Mouse (Mus musculus) CD8-positive naive resting alpha-beta T cell, adult 2 months (primary cell): ENCODE results near the gene Phf13.

ENCODE experiments used
- DNase-seq, 2 experiments: peaks; one replicate each; pipeline ENCODE4 v3.0.0; 2022; ENCODE audit warnings: low read depth in 2 of 2, low spot score in 2 of 2

The Phf13 gene

GRCm38 (mm10) chr4:152013036-152013813 is 17.2 kb upstream of the Phf13 start:
- no peak for DNase-seq

DNA sequence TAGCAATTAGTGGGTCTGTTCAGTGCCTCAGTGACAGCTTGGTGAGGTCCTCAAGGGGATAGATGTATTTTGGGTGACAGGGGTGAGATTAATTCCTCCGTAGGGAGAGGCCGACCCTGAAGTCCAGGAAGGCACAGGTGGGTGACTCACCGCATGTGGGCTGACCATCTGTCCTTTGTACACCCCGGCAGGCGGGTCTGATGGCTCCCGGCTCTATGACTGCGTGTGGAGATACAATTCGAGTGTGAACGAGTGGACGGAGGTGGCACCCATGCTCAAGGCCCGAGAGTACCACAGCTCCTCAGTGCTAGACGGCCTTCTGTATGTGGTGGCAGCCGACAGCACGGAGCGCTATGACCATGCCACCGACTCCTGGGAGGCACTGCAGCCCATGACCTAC is 16.1 kb upstream of the Phf13 start:
- DNase-seq: no peak

DNA sequence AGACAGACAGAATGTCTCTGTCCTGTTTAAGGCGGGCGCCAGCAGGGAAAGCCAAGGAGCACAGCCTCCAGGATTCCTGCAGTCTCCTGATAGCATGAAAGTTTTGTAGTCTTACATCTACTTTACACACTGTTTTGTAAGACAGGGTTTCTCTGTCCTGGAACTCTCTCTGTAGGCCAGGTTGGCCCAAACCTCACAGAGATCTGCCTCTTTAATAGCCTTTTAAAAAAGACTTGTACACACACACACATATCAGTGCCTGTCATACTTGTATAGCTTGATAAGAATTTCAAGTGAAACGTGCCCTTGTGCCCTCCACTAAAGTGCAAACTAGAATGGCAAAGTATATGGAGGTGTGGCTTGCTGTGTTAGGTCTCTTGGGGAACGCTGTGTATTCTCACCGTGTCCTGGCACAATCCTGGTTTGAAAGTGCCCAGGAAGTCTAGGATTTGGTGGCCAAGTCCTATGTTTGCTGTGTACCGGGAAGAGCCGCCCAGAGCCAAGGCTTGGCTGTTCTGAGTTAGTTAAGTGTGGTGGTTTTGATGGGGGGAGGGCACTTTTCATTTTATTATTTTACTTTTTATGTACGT is 15.2 kb upstream of the Phf13 start:
- no peak for DNase-seq

- no peak for DNase-seq
These were observed 14.7 kb upstream of the Phf13 start for GRCm38 (mm10) chr4:152010707-152011134.

DNA sequence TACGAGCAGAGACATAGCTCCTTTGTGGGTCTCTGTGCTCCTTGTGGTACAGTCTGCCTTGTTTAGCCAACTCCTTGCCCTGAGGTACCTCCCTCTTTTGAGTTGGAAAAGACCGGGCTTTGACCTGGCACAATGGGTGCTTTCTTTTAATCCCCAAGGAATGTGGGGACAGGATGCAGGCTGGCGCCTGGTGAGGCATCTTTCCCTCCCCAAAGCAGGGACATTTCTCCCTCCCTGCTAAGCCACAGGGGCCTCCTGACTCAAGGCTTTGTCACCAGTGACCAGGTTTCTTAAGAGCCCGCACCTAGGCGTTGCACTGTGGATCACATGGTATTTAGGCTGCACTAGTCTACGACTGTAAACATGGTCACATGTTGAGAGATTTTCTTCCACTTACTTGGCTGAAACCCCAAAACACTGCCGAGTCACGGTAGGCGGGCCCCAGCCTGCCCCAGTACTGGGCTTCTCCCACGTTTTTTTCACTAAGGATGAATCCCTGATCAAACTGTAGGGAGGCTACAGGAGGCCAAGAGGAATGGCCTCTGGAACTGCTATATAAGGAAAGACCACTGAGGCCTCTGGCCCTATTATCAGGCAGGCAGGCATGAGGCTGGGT is 14.1 kb upstream of the Phf13 start:
- DNase-seq: no peak

- DNase-seq: peak; percentile 44 to 49
These were observed 13.3 kb upstream of the Phf13 start for GRCm38 (mm10) chr4:152009076-152010051.

- DNase-seq: peak; percentile 86 to 92
These were observed 12.6 kb upstream of the Phf13 start, which contains the start of gene Klhl21 for GRCm38 (mm10) chr4:152008622-152009075. Klhl21 (plus strand) TSS chr4:152008803.

- no peak for DNase-seq
These were observed 12.1 kb upstream of the Phf13 start for GRCm38 (mm10) chr4:152008148-152008500.

GRCm38 (mm10) chr4:152007481-152008147 is 11.6 kb upstream of the Phf13 start:
- no peak for DNase-seq

DNA sequence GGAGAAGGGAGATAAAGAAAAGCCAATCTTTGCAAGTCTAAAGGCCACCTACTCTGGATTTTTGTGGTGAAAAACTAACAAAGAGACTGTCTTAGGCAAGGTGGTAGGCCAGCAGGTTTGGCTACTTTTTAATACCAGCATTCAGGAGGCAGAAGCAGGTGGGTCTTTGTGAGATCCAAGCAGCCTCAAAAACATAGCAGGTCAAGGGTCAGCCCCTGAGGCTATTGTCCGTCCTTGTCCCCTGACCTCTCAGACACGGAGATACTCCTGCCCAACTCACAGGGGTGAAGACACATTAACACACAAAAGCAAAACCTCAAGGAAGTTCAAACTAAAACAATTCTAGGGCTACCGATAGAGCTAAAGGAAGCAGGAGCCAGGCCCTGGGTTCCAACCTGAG is 10.8 kb upstream of the Phf13 start:
- no peak for DNase-seq

DNA sequence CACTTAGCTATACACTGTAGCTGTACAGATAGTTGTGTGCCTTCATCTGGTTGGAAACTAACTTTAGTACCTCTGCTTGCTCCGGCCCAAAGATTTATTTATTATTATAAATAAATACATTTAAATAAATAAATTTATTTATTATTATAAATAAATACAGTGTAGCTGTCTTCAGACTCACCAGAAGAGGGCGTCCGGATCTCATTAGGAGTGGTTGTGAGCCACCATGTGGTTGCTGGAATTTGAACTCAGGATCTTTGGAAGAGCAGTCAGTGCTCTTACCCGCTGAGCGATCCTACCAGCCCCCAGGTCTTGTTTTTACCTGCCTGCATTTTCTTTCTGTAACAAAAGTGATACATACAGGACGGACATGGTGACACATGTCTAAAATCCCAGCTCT is 10.1 kb upstream of the Phf13 start:
- DNase-seq: no peak

DNA sequence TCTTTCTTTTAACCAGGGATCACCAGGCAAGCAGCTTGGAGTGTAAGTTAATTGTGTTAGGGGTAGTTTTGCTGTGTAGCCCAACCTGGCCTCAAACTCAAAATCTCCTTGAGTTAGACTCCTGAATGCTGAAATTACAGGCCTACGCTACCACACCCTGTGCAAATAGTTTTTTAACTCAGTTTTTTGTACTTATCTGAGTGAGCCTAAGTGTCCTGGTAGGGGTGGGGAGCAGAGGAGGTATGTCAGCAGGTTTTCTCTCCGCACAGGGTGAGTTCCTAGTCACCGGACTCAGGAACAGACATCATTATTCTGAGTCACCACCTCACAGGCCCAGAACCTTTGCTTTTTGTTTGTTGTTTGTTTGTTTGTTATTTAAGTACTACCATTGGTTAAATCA is 6.0 kb upstream of the Phf13 start:
- no peak for DNase-seq

DNA sequence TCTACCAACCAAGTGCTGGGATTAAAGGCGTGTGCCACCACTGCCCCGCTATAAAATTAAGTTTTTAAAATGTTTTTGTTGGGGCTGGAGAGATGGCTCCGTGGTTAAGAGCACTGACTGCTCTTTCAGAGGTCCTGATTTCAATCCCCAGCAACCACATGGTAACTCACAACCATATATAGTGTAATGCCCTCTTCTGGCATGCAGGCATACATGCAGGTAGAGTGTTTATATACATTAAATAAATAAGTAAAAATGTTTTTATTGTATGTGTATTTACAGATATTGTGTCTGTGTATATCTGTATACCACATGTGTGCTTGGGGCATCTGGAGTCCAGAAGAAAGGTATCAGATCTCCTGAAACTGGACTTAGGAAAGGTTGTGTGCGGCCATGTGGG is 5.3 kb upstream of the Phf13 start:
- DNase-seq: no peak

GRCm38 (mm10) chr4:152000906-152001305 is 4.8 kb upstream of the Phf13 start:
- DNase-seq: no peak

- DNase-seq: no peak
These were observed 3.4 kb upstream of the Phf13 start for GRCm38 (mm10) chr4:151999481-151999880.

DNA sequence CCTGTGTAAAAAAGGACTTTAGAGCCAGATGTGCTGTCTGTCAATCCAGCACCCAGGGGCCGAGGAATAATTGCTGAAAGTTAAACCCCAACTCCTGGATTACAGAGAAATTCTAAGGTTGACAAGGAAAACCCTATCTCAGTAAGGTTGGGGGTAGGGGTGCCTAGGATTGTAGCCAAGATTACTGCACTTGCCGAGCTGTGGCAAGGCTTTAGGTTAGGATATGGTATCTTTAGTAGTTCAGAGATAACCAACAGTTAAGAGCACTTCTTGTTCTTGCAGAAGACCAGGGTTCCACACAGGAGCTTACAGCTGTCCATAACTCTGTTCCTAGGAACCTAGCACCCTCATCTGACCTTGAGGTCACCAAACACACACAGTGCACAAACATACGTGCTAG is 1.6 kb upstream of the Phf13 start:
- no peak for DNase-seq

GRCm38 (mm10) chr4:151996951-151997222 is 829 bp upstream of the Phf13 start:
- no peak for DNase-seq

GRCm38 (mm10) chr4:151995371-151996172 is 486 bp downstream of the Phf13 start:
- DNase-seq: peak in 1 of 2 experiments; percentile 20

GRCm38 (mm10) chr4:151994228-151995171 is 1.6 kb downstream of the Phf13 start:
- no peak for DNase-seq
